Mouse (Mus musculus) hematopoietic stem cell, adult 5-6 weeks (primary cell): Measurements from ENCODE around the gene Pigz. TPM values are rescaled to one million over a fixed set of nuclear protein-coding genes. Genes with fewer than 3 reads are reported as not detected.

Experiments used
- ATAC-seq, 2 experiments: fragments of 125-278 bp in 1 of 2; replicated peaks in 1 of 2; 2 replicates each; pipeline ENCODE4 v1.8.0; 2016 to 2017; ENCODE audit warnings: inconsistent platforms in 2 of 2, mild to moderate bottlenecking in 2 of 2, moderate number of reproducible peaks in 2 of 2, low read depth in 1 of 2, moderate TSS enrichment in 1 of 2; ENCODE audit not compliant: low FRiP score in 2 of 2, poor library complexity in 2 of 2, severe bottlenecking in 2 of 2, insufficient read depth in 1 of 2, low TSS enrichment in 1 of 2
- total RNA-seq: library from RNA; stranded (forward); fragments of 172-1452, 232-1000 nt; gene quantifications from 2 replicates; pipeline ENCODE4 v1.2.3, GENCODE M21; 2017

Gene Pigz
- not detected in 2 replicates for total RNA-seq

GRCm38 (mm10) chr16:31933751-31934549 lies at the start of gene Pigz:
Gene Pigz, plus strand, starts transcription at chr16:31933851.
- 0 out of 4 replicates have a peak, but pooled peaks of 1 of the 2 experiments have one; percentile 3 for ATAC-seq

- ATAC-seq: no peak
Measured at GRCm38 (mm10) chr16:31883902-31884301, 49.7 kb upstream of the Pigz start.

- no peak for ATAC-seq
Measured at GRCm38 (mm10) chr16:31890907-31891306, 42.7 kb upstream of the Pigz start.

GRCm38 (mm10) chr16:31893396-31894141 lies 40.1 kb upstream of the Pigz start:
- ATAC-seq: no peak

- peak; percentile 29 to 59; a peak in 3 of 4 replicates for ATAC-seq
Measured at GRCm38 (mm10) chr16:31896971-31897774, 36.5 kb upstream of the Pigz start.

- ATAC-seq: no peak
Measured at GRCm38 (mm10) chr16:31898546-31899326, 34.9 kb upstream of the Pigz start.

- ATAC-seq: no peak
Measured at GRCm38 (mm10) chr16:31901886-31902285, 31.8 kb upstream of the Pigz start.

- no peak for ATAC-seq
Measured at GRCm38 (mm10) chr16:31903239-31903638, 30.4 kb upstream of the Pigz start.

- no peak for ATAC-seq
Measured at GRCm38 (mm10) chr16:31905331-31905730, 28.3 kb upstream of the Pigz start.

- no peak; a peak in 1 of 4 replicates for ATAC-seq
Measured at GRCm38 (mm10) chr16:31905891-31906825, 27.5 kb upstream of the Pigz start.

GRCm38 (mm10) chr16:31906896-31907295 lies 26.8 kb upstream of the Pigz start:
- ATAC-seq: peak; percentile 65 to 85; a peak in 3 of 4 replicates

GRCm38 (mm10) chr16:31908959-31909358 lies 24.7 kb upstream of the Pigz start:
- no peak for ATAC-seq

- no peak for ATAC-seq
Measured at GRCm38 (mm10) chr16:31910281-31910847, 23.3 kb upstream of the Pigz start.

- no peak for ATAC-seq
Measured at GRCm38 (mm10) chr16:31917776-31918175, 15.9 kb upstream of the Pigz start.

- ATAC-seq: peak; percentile 82 to 89
Measured at GRCm38 (mm10) chr16:31918248-31918724, 15.4 kb upstream of the Pigz start.

- no peak for ATAC-seq
Measured at GRCm38 (mm10) chr16:31924368-31924767, 9.3 kb upstream of the Pigz start.
